26 mouse cellular contexts compared by ENCODE assay signal in the genomic region with DNA sequence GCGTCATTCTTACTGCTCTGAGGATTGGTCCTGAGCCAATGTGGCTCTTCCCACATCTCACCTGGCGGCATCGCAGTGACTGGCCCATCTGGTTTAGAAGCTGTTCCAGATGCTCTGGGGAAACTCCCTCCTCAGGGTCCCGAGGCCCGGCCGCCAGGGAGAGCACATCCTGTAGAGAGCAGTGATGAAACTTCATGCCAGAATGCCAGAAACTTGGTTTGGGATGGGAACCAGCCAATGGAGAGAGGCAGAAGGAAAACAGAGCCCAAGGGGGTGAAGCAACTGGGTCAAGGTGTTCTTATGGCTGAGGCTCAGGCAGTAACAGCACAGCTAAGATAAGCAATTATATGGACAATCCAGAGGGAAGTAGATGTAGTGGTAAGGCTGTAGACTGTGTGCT.
"Had no signal": no experiment of that assay in that cellular context is flagged by ENCODE, and none has a peak within 500 bp of the region (broad histone marks: within the 10 kb centered on the region; RNA-seq: fewer than 3 reads in every experiment).

No protein-coding gene starts in this region.

- H3K27me3 ChIP-seq: heart, embryonic 13.5 days; heart, embryonic 15.5 days; hindbrain, embryonic 13.5 days; hindbrain, embryonic 15.5 days; kidney, embryonic 15.5 days; limb, embryonic 13.5 days; limb, embryonic 15.5 days had no signal

- H3K4me1 ChIP-seq: hindbrain, embryonic 13.5 days; hindbrain, embryonic 15.5 days; kidney, embryonic 15.5 days; limb, embryonic 13.5 days; limb, embryonic 15.5 days had no signal

- H3K4me2 ChIP-seq: heart, embryonic 11.5 days; heart, embryonic 13.5 days; heart, embryonic 15.5 days; hindbrain, embryonic 13.5 days; hindbrain, embryonic 15.5 days; kidney, embryonic 15.5 days; limb, embryonic 13.5 days; limb, embryonic 15.5 days had no signal

- H3K9me3 ChIP-seq: heart, embryonic 13.5 days; heart, embryonic 15.5 days; hindbrain, embryonic 13.5 days; hindbrain, embryonic 15.5 days; kidney, embryonic 15.5 days; limb, embryonic 13.5 days; limb, embryonic 15.5 days had no signal

- H3K27ac ChIP-seq: gastrocnemius, adult 2 months; heart, embryonic 13.5 days; heart, embryonic 15.5 days; hindbrain, embryonic 13.5 days; hindbrain, embryonic 15.5 days; hindbrain, postnatal 0 days; kidney, embryonic 15.5 days; kidney, postnatal 0 days; limb, embryonic 13.5 days; limb, embryonic 15.5 days had no signal

- H3K4me3 ChIP-seq: gastrocnemius, adult 2 months; heart, embryonic 13.5 days; heart, embryonic 15.5 days; hindbrain, embryonic 13.5 days; hindbrain, embryonic 15.5 days; kidney, embryonic 15.5 days; limb, embryonic 13.5 days; limb, embryonic 15.5 days had no signal

- H3K9ac ChIP-seq: forebrain, postnatal 0 days; heart, embryonic 13.5 days; heart, embryonic 15.5 days; hindbrain, embryonic 13.5 days; hindbrain, embryonic 15.5 days; kidney, embryonic 15.5 days; limb, embryonic 13.5 days; limb, embryonic 15.5 days had no signal

- ATAC-seq: forebrain, postnatal 0 days; hindbrain, postnatal 0 days; intestine, embryonic 16.5 days had no signal

- DNase-seq: forebrain, postnatal 0 days; gastrocnemius, adult 2 months; gastrocnemius, postnatal 10 days; gastrocnemius, postnatal 25 days; heart, adult 18-20 months; heart, postnatal 14 days; heart, postnatal 36 days; kidney, adult 11 months; kidney, adult 2 months; kidney, adult 9 months; kidney, postnatal 14 days; kidney, postnatal 36 days; layer of hippocampus, adult 9-11 months; layer of hippocampus, postnatal 36 days; left cerebral cortex, postnatal 4 days had no signal
